Mouse (Mus musculus) lung, adult 2 months (tissue): Measurements from ENCODE around the gene Amotl2. TPM values are rescaled to one million over a fixed set of nuclear protein-coding genes. Genes with fewer than 3 reads are reported as not detected.
A peak's percentile ranks its signal among the peaks of the same experiment; 100 is the strongest.

Source experiments
- DNase-seq: peaks from one replicate; pipeline ENCODE4 v3.0.0; 2022
- H3K4me1 ChIP-seq: fragments of 200-500 bp; 2 replicates; pipeline ENCODE4 v1.6.1; 2011; ENCODE audit warnings: low read length; ENCODE audit not compliant: control insufficient read depth, insufficient read depth
- H3K4me3 ChIP-seq: fragments of 200-500 bp; replicated peaks from 2 replicates; pipeline ENCODE3; 2011; ENCODE audit warnings: low read depth, mild to moderate bottlenecking, control low read depth, low read length; ENCODE audit errors: extremely low read depth
- CTCF ChIP-seq: fragments of 200-500 bp; IDR thresholded peaks from 2 replicates; pipeline ENCODE4 v1.5.1; 2011; ENCODE audit warnings: mild to moderate bottlenecking, low read length, control low read depth; ENCODE audit not compliant: insufficient read depth
- POLR2A ChIP-seq: fragments of 200-500 bp; IDR thresholded peaks from 2 replicates; pipeline ENCODE4 v1.6.1; 2011; ENCODE audit warnings: low read depth, mild to moderate bottlenecking, control low read depth, low read length, borderline replicate concordance; ENCODE audit errors: extremely low read depth
- WGBS: fragments of 180-500 bp; shearing (Covaris S2); methylation state at CpG from one replicate; pipeline ENCODE4 v1.1.7; 2018; 5-methylcytosine and 5-hydroxymethylcytosine counted together
- polyA plus RNA-seq: library from polyadenylated mRNA; depleted of rRNA; stranded (reverse); fragments of >200 nt; gene quantifications from 2 replicates; pipeline ENCODE4 v1.2.3, GENCODE M21; 2012; rRNA removed

Amotl2 gene
- 82.6 and 101 TPM in 2 replicates for polyA plus RNA-seq

- H3K4me1 ChIP-seq, result peaks cover 13% of the 10 kb centered on the region
- WGBS, result 20% methylated on average over 22 of the region's 22 CpGs
These were observed at the start of gene Amotl2 for GRCm38 (mm10) chr9:102716481-102717163. Amotl2 (plus strand) TSS chr9:102716672.

GRCm38 (mm10) chr9:102668115-102668514 is 48.4 kb upstream of the Amotl2 start:
- TF ChIP-seq CTCF (no peak), POLR2A (no peak)
- H3K4me3 ChIP-seq, result no peak overlapping the region
- no peaks in the 10 kb centered on the region for H3K4me1 ChIP-seq
- no peak for DNase-seq
- 46% methylated on average over 6 of the region's 6 CpGs for WGBS

More at GRCm38 (mm10) chr9:102716481-102717163, at the start of gene Amotl2:
- peak within 1 kb of the TSS; percentile 78 for H3K4me3 ChIP-seq
- peak; percentile 13 for DNase-seq
- TF ChIP-seq POLR2A, result no peak
- TF ChIP-seq CTCF, result no peak

GRCm38 (mm10) chr9:102668906-102669305 is 47.6 kb upstream of the Amotl2 start:
- no peak for DNase-seq
- Histone ChIP-seq H3K4me1 (no peaks in the 10 kb centered on the region), H3K4me3 (no peak overlapping the region)
- TF ChIP-seq CTCF, result no peak
- no peak for TF ChIP-seq POLR2A
- 77% methylated on average over 12 of the region's 12 CpGs for WGBS

GRCm38 (mm10) chr9:102673381-102673780 is 43.1 kb upstream of the Amotl2 start:
- DNase-seq, result no peak
- WGBS, result 60% methylated on average over 7 of the region's 7 CpGs
- Histone ChIP-seq H3K4me3 (no peak overlapping the region), H3K4me1 (no peaks in the 10 kb centered on the region)
- no peak for TF ChIP-seq CTCF
- TF ChIP-seq POLR2A, result no peak

- Histone ChIP-seq H3K4me3 (no peak overlapping the region), H3K4me1 (no peaks in the 10 kb centered on the region)
- 81% methylated on average over 5 of the region's 5 CpGs for WGBS
- no peak for TF ChIP-seq POLR2A
- no peak for TF ChIP-seq CTCF
- DNase-seq, result no peak
These were observed 40.5 kb upstream of the Amotl2 start for GRCm38 (mm10) chr9:102675922-102676321.

DNA sequence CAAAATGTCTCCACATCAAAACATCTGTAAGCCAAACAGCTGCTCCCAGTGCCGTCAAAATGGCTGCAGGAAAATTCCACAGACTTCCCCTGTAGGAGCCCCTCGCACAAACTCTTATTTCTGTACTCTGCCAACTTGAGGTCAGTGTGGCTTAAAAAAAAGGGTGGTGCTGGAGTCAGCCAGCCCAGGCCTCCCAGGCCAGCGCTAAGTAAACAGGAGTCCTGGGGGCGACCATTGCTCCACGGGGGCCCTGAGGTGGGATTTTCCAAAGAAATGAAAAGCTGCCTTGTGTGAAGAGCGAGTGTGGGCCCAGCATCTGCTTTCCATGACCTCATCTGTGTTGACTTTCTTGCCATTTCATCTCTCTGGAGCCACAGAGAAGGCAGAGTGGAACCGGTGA is 35.0 kb upstream of the Amotl2 start:
- 42% methylated on average over 7 of the region's 7 CpGs for WGBS
- no peak for TF ChIP-seq CTCF
- TF ChIP-seq POLR2A, result no peak
- no peak overlapping the region for H3K4me3 ChIP-seq
- DNase-seq, result no peak
- no peaks in the 10 kb centered on the region for H3K4me1 ChIP-seq

DNA sequence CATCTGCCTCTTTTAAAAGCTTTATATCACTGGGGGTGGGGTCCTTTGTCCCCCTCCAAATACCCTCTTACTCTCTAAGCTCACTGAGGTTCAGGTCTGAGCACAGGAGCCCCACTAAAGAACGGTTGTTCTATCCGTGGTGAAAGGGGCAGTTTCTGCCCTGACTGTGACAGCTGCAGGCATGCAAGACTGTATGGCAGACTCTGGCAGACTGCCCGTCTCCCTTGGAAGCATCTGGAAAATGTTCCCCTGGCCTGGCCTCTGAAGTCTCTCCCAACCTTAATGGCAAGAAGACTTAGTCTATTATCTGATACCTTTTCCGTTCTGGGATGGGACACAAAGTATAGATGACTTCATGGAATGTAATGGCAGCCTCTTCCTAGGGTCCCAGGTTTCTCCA is 28.5 kb upstream of the Amotl2 start:
- TF ChIP-seq POLR2A (no peak), CTCF (no peak)
- H3K4me3 ChIP-seq, result no peak overlapping the region
- DNase-seq, result no peak
- no peaks in the 10 kb centered on the region for H3K4me1 ChIP-seq
- 41% methylated on average over 4 of the region's 4 CpGs for WGBS

DNA sequence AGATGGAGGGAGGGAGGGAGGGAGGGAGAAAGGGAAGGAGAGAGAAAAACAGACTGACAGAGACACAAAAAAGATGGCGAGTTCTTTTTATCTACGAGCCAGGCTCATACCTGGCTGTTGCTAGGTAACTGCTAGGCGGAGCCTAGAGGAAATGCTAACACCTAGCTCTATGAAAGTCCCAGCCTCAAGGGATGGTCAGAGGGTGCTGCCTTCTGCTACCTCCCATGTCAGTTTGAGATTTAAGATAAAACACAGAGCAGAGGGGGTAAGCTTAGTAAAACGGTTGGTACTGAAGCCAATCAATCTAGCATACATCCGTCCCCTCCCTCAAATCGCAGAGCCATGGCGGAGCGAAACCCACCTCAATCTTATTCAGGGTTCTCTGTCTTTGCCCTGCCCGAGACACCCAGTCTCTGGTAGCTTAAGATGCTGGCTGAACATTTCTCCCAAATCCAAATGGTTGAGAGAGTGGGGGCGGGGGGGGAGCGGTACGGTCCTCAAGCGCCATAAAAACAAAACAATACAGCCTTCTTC is 27.0 kb upstream of the Amotl2 start:
- DNase-seq, result peak; percentile 27
- TF ChIP-seq CTCF, result no peak
- TF ChIP-seq POLR2A, result no peak
- Histone ChIP-seq H3K4me1 (no peaks in the 10 kb centered on the region), H3K4me3 (peak overlapping the region; percentile 63)
- 13% methylated on average over 13 of the region's 13 CpGs for WGBS

DNA sequence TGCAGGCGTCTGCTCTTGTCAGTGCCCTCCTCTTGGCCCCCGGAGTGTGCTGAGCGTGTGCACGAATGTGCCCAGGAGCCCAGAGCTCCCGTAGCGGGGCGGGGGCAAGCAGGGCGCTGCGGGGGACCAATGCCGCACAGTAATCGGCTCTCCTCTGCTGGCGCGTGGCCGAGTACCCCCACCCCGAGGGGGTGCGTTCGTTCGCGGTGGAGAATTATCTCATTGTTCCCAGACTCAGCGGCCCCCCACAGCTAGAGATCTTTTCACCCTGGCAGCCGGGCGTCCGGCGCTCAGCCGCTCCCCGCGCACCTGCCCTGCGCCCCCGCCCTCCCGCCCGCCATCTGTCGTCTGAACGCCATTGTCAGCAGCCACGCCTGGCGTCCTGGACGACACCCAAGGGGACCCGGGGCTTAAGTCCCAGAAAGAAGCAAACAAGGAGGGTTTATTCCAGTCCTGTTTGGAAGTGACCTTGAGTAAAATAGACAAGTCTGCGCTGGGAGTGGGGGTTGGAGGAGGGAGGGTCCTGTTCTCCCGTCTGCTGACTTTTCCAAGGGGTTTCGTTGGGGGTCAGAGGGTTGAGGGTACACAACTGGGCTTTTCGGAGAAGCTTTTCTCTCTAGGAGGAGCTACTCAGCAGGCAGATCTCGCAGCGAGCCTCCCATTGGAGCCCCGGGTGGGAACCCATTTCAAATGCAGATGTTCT is 26.4 kb upstream of the Amotl2 start:
- under 1% methylated on average over 44 of the region's 44 CpGs for WGBS

DNA sequence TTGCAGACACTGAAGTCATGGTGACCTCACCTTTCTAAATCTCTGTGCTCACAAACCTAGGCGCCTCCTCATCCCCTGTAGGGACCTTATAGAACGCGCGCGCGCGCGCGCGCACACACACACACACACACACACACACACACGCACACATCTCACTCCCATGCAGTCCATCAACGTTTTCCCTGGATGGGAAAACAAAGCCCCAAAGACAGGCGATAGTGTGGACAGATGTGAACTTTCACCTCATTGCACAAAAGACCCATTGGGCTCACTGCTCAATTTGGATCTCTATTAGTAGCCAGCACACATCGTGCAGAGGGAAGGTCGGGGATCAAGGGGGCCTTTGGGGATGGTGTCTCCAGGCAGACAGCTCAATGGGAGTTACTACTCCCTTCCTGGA is 25.6 kb upstream of the Amotl2 start:
- WGBS, result 14% methylated on average over 15 of the region's 15 CpGs
- Histone ChIP-seq H3K4me1 (no peaks in the 10 kb centered on the region), H3K4me3 (no peak overlapping the region)
- TF ChIP-seq POLR2A (no peak), CTCF (no peak)
- DNase-seq, result peak; percentile 28

More for the DNA sequence above, 26.4 kb upstream of the Amotl2 start:
- peak; percentile 56 for DNase-seq
- TF ChIP-seq CTCF (no peak), POLR2A (no peak)
- Histone ChIP-seq H3K4me1 (no peaks in the 10 kb centered on the region), H3K4me3 (peak overlapping the region; percentile 63)
